Mouse (Mus musculus): ENCODE data around the gene Sirt6.

DNA sequence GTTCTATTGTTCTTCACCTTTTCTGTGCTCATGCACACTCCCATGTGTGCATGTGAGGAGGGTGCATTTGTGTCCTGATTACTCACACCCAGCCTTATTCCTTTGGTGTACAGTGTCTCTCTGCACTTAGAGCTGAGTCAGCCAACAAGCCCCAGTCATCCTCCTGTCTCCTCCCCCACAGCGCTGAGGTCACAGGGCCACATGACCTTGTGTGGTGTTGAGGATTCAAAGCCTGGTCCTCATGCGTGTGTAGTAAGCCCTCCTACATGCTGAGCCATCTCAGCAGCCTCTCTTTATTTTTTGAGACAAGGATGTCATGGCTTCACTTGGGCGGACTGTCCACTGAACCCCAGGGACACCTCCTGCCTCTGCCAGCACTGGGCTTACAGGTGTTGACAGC, 14.8 kb downstream of the Sirt6 start:
- TF ChIP-seq POLR2A (IDR thresholded peaks at IDR 0.05; ENCODE audit: low read depth, low read length) = no peak
- TF ChIP-seq CTCF (IDR thresholded peaks at IDR 0.05; ENCODE audit: borderline replicate concordance, insufficient read depth, low read length) = no peak

Measured in embryonic fibroblast, embryonic 13.5 days (primary cell).